Mouse (Mus musculus): ENCODE measurements at regions not wholly inside any gene's neighbourhood (a gene's known extent, or its start where the extent isn't known, plus 50 kb on each side); places are given as distances from the start of the nearest gene placed in this dataset.

- H3K27ac ChIP-seq = no peak overlapping the region
- no peaks in the 10 kb centered on the region for H3K36me3 ChIP-seq (replicated peaks)
- H3K4me2 ChIP-seq = no peak overlapping the region
- no peak overlapping the region for H3K9ac ChIP-seq
- H3K4me3 ChIP-seq = no peak overlapping the region
- no peak for ATAC-seq (replicated peaks)
- H3K4me1 ChIP-seq = no peaks in the 10 kb centered on the region
- H3K9me3 ChIP-seq = no peaks in the 10 kb centered on the region
- no peaks in the 10 kb centered on the region for H3K27me3 ChIP-seq (replicated peaks)
Observed at GRCm38 (mm10) chr12:48929035-48929434, 453.4 kb upstream of the Foxg1 start.

DNA sequence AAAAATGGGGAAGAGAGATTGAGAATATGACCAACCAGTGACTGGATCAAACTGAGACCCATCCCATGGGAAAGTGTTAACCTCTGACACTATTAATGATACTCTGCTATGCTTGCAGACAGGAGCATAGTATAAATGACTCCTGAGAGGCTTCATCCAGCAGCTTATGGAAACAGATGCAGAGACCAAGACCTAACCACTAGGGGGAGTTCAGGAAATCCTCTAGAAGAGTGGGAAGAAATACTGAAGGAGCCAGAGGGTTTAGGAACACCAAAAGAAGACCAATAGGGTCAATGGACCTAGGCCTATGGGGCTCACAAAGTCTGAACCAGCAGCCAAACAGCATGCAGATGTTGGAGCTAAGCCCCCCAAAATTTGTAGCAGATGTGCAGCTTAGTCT lies 436.0 kb upstream of the Foxg1 start:
- H3K4me1 ChIP-seq = no peaks in the 10 kb centered on the region
- no peaks in the 10 kb centered on the region for H3K36me3 ChIP-seq (replicated peaks)
- no peak for ATAC-seq (replicated peaks)
- H3K4me3 ChIP-seq = no peak overlapping the region
- H3K9me3 ChIP-seq = no peaks in the 10 kb centered on the region
- no peak overlapping the region for H3K9ac ChIP-seq
- H3K27ac ChIP-seq = no peak overlapping the region
- no peak overlapping the region for H3K4me2 ChIP-seq
- H3K27me3 ChIP-seq (replicated peaks) = no peaks in the 10 kb centered on the region

DNA sequence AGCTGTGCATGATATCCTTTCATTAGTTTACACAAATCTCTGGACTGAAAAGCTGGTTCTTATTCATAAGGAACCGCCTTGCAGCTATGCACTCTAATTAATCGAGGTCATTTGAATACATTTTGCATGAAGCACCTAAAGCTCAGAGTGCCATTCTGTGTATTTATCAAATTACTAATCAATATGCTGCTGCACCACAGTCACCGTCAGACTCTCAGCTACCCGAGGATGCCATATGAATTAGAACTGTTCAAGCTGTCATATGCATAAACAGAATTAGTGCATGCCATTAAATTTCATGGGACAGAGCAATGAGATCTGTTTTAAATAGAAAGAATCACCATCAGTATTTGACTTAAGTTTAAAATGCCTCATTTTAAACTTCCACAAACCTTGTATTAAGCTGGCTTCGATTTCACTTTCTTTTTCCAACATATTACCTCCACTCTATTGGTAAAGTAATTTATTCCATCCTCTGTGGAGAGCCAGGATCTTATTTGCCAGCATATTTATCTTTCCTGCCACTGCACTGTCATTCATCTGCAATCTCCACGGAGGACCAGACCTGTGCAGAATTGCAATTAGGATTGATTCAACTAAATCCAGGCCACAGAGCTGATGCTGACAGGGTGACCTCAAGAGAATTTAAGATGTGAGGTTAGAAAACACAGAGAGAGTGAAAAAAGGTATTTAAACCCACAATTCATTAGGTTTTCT lies 423.0 kb upstream of the Foxg1 start:
- ATAC-seq (replicated peaks) = peak; percentile 96
- 16% methylated on average over 6 of the region's 6 CpGs for WGBS
- Histone ChIP-seq H3K4me1 (peaks cover 12% of the 10 kb centered on the region), H3K36me3 (replicated peaks) (no peaks in the 10 kb centered on the region), H3K4me3 (no peak overlapping the region), H3K4me2 (peak overlapping the region; percentile 3; the same call in 1 of the 2 replicates), H3K27me3 (replicated peaks) (no peaks in the 10 kb centered on the region), H3K27ac (peak overlapping the region; percentile 80), H3K9me3 (no peaks in the 10 kb centered on the region), H3K9ac (no peak overlapping the region)

DNA sequence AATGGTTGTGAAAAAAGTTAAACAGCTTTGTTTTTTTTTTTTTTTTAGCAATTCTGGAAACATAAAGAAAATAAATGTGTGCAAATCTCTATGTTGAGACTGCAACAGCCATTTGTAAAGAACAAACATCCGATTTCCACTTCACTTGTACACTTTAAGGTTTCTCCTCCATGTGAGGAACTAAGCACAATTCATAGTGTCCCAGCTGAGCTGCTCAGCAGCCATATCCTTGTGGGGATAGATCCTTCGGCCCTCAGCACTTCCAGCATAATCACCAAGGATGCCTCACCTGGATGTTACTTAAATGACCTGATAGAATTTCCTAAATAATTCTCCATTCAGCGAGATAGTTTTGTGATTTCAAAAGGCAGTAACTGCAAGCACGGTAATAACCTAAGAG lies 422.4 kb upstream of the Foxg1 start:
- Histone ChIP-seq H3K27ac (peak overlapping the region; percentile 72), H3K4me3 (no peak overlapping the region), H3K36me3 (replicated peaks) (no peaks in the 10 kb centered on the region), H3K4me2 (no peak overlapping the region), H3K4me1 (peaks cover 12% of the 10 kb centered on the region), H3K27me3 (replicated peaks) (no peaks in the 10 kb centered on the region), H3K9me3 (no peaks in the 10 kb centered on the region), H3K9ac (no peak overlapping the region)
- WGBS = 48% methylated on average over 4 of the region's 4 CpGs
- ATAC-seq (replicated peaks) = peak; percentile 49; the same call in 1 of the 2 replicates

GRCm38 (mm10) chr12:48963451-48963850 lies 419.0 kb upstream of the Foxg1 start:
- no peaks in the 10 kb centered on the region for H3K9me3 ChIP-seq
- H3K9ac ChIP-seq = no peak overlapping the region
- no peaks in the 10 kb centered on the region for H3K27me3 ChIP-seq (replicated peaks)
- H3K27ac ChIP-seq = no peak overlapping the region
- H3K4me3 ChIP-seq = no peak overlapping the region
- no peaks in the 10 kb centered on the region for H3K36me3 ChIP-seq (replicated peaks)
- H3K4me1 ChIP-seq = peaks cover 12% of the 10 kb centered on the region
- no peak overlapping the region for H3K4me2 ChIP-seq
- WGBS = 85% methylated on average over 3 of the region's 3 CpGs
- ATAC-seq (replicated peaks) = no peak

Data from midbrain, embryonic 15.5 days (tissue).